Comparison of ENCODE assay signal across 8 mouse cellular contexts in genomic region chr17:34205021-34205745, GRCm38 (mm10). TPM values are rescaled to one million over a fixed set of nuclear protein-coding genes. Genes with fewer than 3 reads are reported as not detected.
DNase-seq lines count a peak whose midpoint lies in the region; ATAC-seq and TF ChIP-seq lines count a peak whose summit lies in the region.

No protein-coding gene starts in this region.

- no peak for TF ChIP-seq POLR2A in spleen, adult 2 months (IDR thresholded peaks at IDR 0.05; ENCODE audit: low read depth, low read length)
- TF ChIP-seq POLR2A in cortical plate, adult 2 months (IDR thresholded peaks at IDR 0.05; ENCODE audit: extremely low read depth, insufficient read depth, low read length): no peak

- no peak for TF ChIP-seq CTCF in spleen, adult 2 months (IDR thresholded peaks at IDR 0.05; ENCODE audit: extremely low read depth, insufficient read depth, insufficient read length, insufficient replicate concordance)
- no peak for TF ChIP-seq CTCF in cortical plate, adult 2 months (IDR thresholded peaks at IDR 0.05; ENCODE audit: extremely low read depth, insufficient read depth, low read length)

- H3K4me1 ChIP-seq in spleen, adult 2 months (ENCODE audit: control insufficient read depth, insufficient read depth, insufficient read length): peaks cover 29% of the 10 kb centered on the region
- H3K4me1 ChIP-seq in cortical plate, adult 2 months (ENCODE audit: control insufficient read depth, insufficient read depth, low read length): no peaks in the 10 kb centered on the region
- H3K4me1 ChIP-seq in heart, embryonic 10.5 days: peaks cover 13% of the 10 kb centered on the region
- H3K4me1 ChIP-seq in limb, embryonic 11.5 days (ENCODE audit: control insufficient read depth, insufficient read depth, low read length): no peaks in the 10 kb centered on the region
- no peaks in the 10 kb centered on the region; the same call in 1 of the 2 replicates for H3K4me1 ChIP-seq in midbrain, embryonic 14.5 days (ENCODE audit: control insufficient read depth, insufficient read depth, low read length)

- peak overlapping the region; percentile 75 for H3K4me3 ChIP-seq in spleen, adult 2 months (ENCODE audit: extremely low read depth, insufficient read depth, insufficient read length)
- H3K4me3 ChIP-seq in cortical plate, adult 2 months (ENCODE audit: insufficient read depth, low read length): peak overlapping the region; percentile 89
- peak overlapping the region; percentile 85 for H3K4me3 ChIP-seq in heart, embryonic 10.5 days
- H3K4me3 ChIP-seq in limb, embryonic 11.5 days (ENCODE audit: low read depth, low read length): peak overlapping the region; percentile 57
- peak overlapping the region; percentile 50 for H3K4me3 ChIP-seq in midbrain, embryonic 14.5 days (replicated peaks; ENCODE audit: low read depth, low read length)

- H3K36me3 ChIP-seq in spleen, adult 2 months (ENCODE audit: control insufficient read depth, insufficient read depth, low read length): peaks cover 19% of the 10 kb centered on the region
- no peaks in the 10 kb centered on the region for H3K36me3 ChIP-seq in heart, embryonic 10.5 days
- H3K36me3 ChIP-seq in limb, embryonic 11.5 days (ENCODE audit: control insufficient read depth, insufficient read depth, low read length): no peaks in the 10 kb centered on the region
- no peaks in the 10 kb centered on the region for H3K36me3 ChIP-seq in midbrain, embryonic 14.5 days (ENCODE audit: control insufficient read depth, insufficient read depth, low read length)

- no peaks in the 10 kb centered on the region for H3K27me3 ChIP-seq in spleen, adult 2 months (ENCODE audit: control insufficient read depth, insufficient read depth, low read length)
- peaks cover 86% of the 10 kb centered on the region for H3K27me3 ChIP-seq in heart, embryonic 10.5 days (ENCODE audit: insufficient read depth, poor library complexity, severe bottlenecking)
- H3K27me3 ChIP-seq in limb, embryonic 11.5 days (ENCODE audit: control insufficient read depth, insufficient read depth, low read length): peaks cover 31% of the 10 kb centered on the region
- peaks cover 20% of the 10 kb centered on the region for H3K27me3 ChIP-seq in midbrain, embryonic 14.5 days (ENCODE audit: control insufficient read depth, insufficient read depth, low read length)

- no peaks in the 10 kb centered on the region for H3K9me3 ChIP-seq in heart, embryonic 10.5 days
- no peaks in the 10 kb centered on the region for H3K9me3 ChIP-seq in limb, embryonic 11.5 days (ENCODE audit: control insufficient read depth, low read length)
- H3K9me3 ChIP-seq in midbrain, embryonic 14.5 days (ENCODE audit: control insufficient read depth, low read length): no peaks in the 10 kb centered on the region

- WGBS in spleen, adult 2 months: 6% methylated on average over 18 of the region's 18 CpGs
- WGBS in heart, embryonic 10.5 days: 9% methylated on average over 18 of the region's 18 CpGs
- WGBS in limb, embryonic 11.5 days: 12% methylated on average over 18 of the region's 18 CpGs
- 18% methylated on average over 18 of the region's 18 CpGs for WGBS in midbrain, embryonic 14.5 days

- peak overlapping the region; percentile 89 for H3K27ac ChIP-seq in spleen, adult 2 months (ENCODE audit: insufficient read depth, low read length)
- no peak overlapping the region for H3K27ac ChIP-seq in cortical plate, adult 2 months (ENCODE audit: insufficient read depth, low read length)
- H3K27ac ChIP-seq in heart, embryonic 10.5 days: peak overlapping the region; percentile 69; the same call in 1 of the 2 replicates
- no peak overlapping the region for H3K27ac ChIP-seq in limb, embryonic 11.5 days (replicated peaks; ENCODE audit: low read depth, low read length)
- no peak overlapping the region for H3K27ac ChIP-seq in midbrain, embryonic 14.5 days (replicated peaks; ENCODE audit: low read depth, low read length)

- ATAC-seq in limb, embryonic 11.5 days (ENCODE audit: insufficient number of reproducible peaks, low FRiP score, low TSS enrichment, low read depth): no peak
- ATAC-seq in midbrain, embryonic 14.5 days (ENCODE audit: low FRiP score, low TSS enrichment): no peak

- DNase-seq in spleen, adult 2 months (ENCODE audit: low read depth in 1 of 2, low spot score in 2 of 2): peak in 1 of 2 experiments; percentile 28
- DNase-seq in spleen, postnatal 14 days (ENCODE audit: low spot score in 2 of 2): no peak
- DNase-seq in heart, embryonic 10.5 days (ENCODE audit: low spot score): no peak
- no peak for DNase-seq in limb, embryonic 11.5 days (ENCODE audit: low spot score)
- DNase-seq in midbrain, embryonic 14.5 days: no peak
- DNase-seq in right cerebral cortex, postnatal 14 days: no peak
- no peak for DNase-seq in layer of hippocampus, adult 8-10 months (ENCODE audit: low spot score in 2 of 2)

- peak overlapping the region; percentile 56; the same call in 1 of the 2 replicates for H3K9ac ChIP-seq in limb, embryonic 11.5 days (ENCODE audit: low read length)
- peak overlapping the region; percentile 55; the same call in 1 of the 2 replicates for H3K9ac ChIP-seq in midbrain, embryonic 14.5 days (replicated peaks; ENCODE audit: low read length)

- H3K4me2 ChIP-seq in limb, embryonic 11.5 days (ENCODE audit: low read depth, severe bottlenecking): peak overlapping the region; percentile 61
- peak overlapping the region; percentile 81 for H3K4me2 ChIP-seq in midbrain, embryonic 14.5 days (ENCODE audit: low read length)

RNA-seq across cellular contexts. Expression of gene Tap2, which starts 1.9 kb away (rescaled TPM):
- polyA plus RNA-seq in spleen, adult 2 months (2012; rRNA removed): 83.0 and 111 TPM in 2 replicates
- polyA plus RNA-seq in cortical plate, adult 2 months (2012; rRNA removed): 7.9 and 8.3 TPM in 2 replicates
- polyA plus RNA-seq in heart, embryonic 10.5 days (2016; fragmentation: Nextera tagmentation; extraction: Ambion mirVana): 0.48 and 0.51 TPM in 2 replicates
- 0.55 and 1.1 TPM in 2 replicates for polyA plus RNA-seq in limb, embryonic 11.5 days (2014; fragmentation: Nextera tagmentation; extraction: Ambion mirVana)
- polyA plus RNA-seq in midbrain, embryonic 14.5 days (2014; fragmentation: Nextera tagmentation; extraction: Ambion mirVana): 0.77 and 1.6 TPM in 2 replicates
- 10 to 100 TPM; 12.3 to 18.1 (median 15.9) TPM for total RNA-seq in layer of hippocampus, adult 8-10 months (2022)

RNA-seq across cellular contexts. Expression of gene Psmb8, which starts 7.7 kb away (rescaled TPM):
- 260 and 307 TPM in 2 replicates for polyA plus RNA-seq in spleen, adult 2 months (2012; rRNA removed)
- polyA plus RNA-seq in cortical plate, adult 2 months (2012; rRNA removed): 8.7 and 10.1 TPM in 2 replicates
- polyA plus RNA-seq in heart, embryonic 10.5 days (2016; fragmentation: Nextera tagmentation; extraction: Ambion mirVana): 0.86 and 0.87 TPM in 2 replicates
- polyA plus RNA-seq in limb, embryonic 11.5 days (2014; fragmentation: Nextera tagmentation; extraction: Ambion mirVana): 1.7 and 1.9 TPM in 2 replicates
- 1.1 and 5.1 TPM in 2 replicates for polyA plus RNA-seq in midbrain, embryonic 14.5 days (2014; fragmentation: Nextera tagmentation; extraction: Ambion mirVana)
- total RNA-seq in layer of hippocampus, adult 8-10 months (2022): 10 to 100 TPM in 2 of 4 experiments, 1 to 10 TPM in 2; 3.8 to 18.8 (median 10.0) TPM

RNA-seq across cellular contexts. Expression of gene Psmb9, which starts 17.6 kb away (rescaled TPM):
- polyA plus RNA-seq in spleen, adult 2 months (2012; rRNA removed): 159 and 225 TPM in 2 replicates
- polyA plus RNA-seq in cortical plate, adult 2 months (2012; rRNA removed): 3.0 and 3.8 TPM in 2 replicates
- polyA plus RNA-seq in heart, embryonic 10.5 days (2016; fragmentation: Nextera tagmentation; extraction: Ambion mirVana): 0.41 and 0.60 TPM in 2 replicates
- 0.45 and 2.2 TPM in 2 replicates for polyA plus RNA-seq in limb, embryonic 11.5 days (2014; fragmentation: Nextera tagmentation; extraction: Ambion mirVana)
- polyA plus RNA-seq in midbrain, embryonic 14.5 days (2014; fragmentation: Nextera tagmentation; extraction: Ambion mirVana): 1.0 and 2.2 TPM in 2 replicates
- 1 to 10 TPM; 3.9 to 9.0 (median 5.8) TPM for total RNA-seq in layer of hippocampus, adult 8-10 months (2022)

RNA-seq across cellular contexts. Expression of gene Tap1, which starts 17.8 kb away (rescaled TPM):
- 144 and 178 TPM in 2 replicates for polyA plus RNA-seq in spleen, adult 2 months (2012; rRNA removed)
- polyA plus RNA-seq in cortical plate, adult 2 months (2012; rRNA removed): 2.7 and 3.4 TPM in 2 replicates
- polyA plus RNA-seq in heart, embryonic 10.5 days (2016; fragmentation: Nextera tagmentation; extraction: Ambion mirVana): 0.84 and 1.2 TPM in 2 replicates
- polyA plus RNA-seq in limb, embryonic 11.5 days (2014; fragmentation: Nextera tagmentation; extraction: Ambion mirVana): 2.4 and 3.1 TPM in 2 replicates
- 1.1 and 2.9 TPM in 2 replicates for polyA plus RNA-seq in midbrain, embryonic 14.5 days (2014; fragmentation: Nextera tagmentation; extraction: Ambion mirVana)
- total RNA-seq in layer of hippocampus, adult 8-10 months (2022): 10 to 100 TPM in 1 of 4 experiments, 1 to 10 TPM in 3; 2.5 to 10.6 (median 5.8) TPM

RNA-seq across cellular contexts. Expression of gene H2-Ob, which starts 33.5 kb away (rescaled TPM):
- 318 and 334 TPM in 2 replicates for polyA plus RNA-seq in spleen, adult 2 months (2012; rRNA removed)
- 1.0 and 1.5 TPM in 2 replicates for polyA plus RNA-seq in cortical plate, adult 2 months (2012; rRNA removed)
- not detected in 2 replicates for polyA plus RNA-seq in heart, embryonic 10.5 days (2016; fragmentation: Nextera tagmentation; extraction: Ambion mirVana)
- not detected in 2 replicates for polyA plus RNA-seq in limb, embryonic 11.5 days (2014; fragmentation: Nextera tagmentation; extraction: Ambion mirVana)
- polyA plus RNA-seq in midbrain, embryonic 14.5 days (2014; fragmentation: Nextera tagmentation; extraction: Ambion mirVana): not detected in 2 replicates
- total RNA-seq in layer of hippocampus, adult 8-10 months (2022): 1 to 10 TPM in 2 of 4 experiments, under 1 TPM in 1, not detected in 1; 0.69 to 3.3 (median 1.8) TPM

Comparison
In these comparisons a context has a peak if more than half of its experiments do, and no peak if none do; other contexts are left out.
1. H3K27ac ChIP-seq: peak in spleen, adult 2 months (single experiment) and heart, embryonic 10.5 days (single experiment); none in cortical plate, adult 2 months (single experiment), limb, embryonic 11.5 days (single experiment) and midbrain, embryonic 14.5 days (single experiment).
2. RNA of gene Psmb8, which starts 7.7 kb away (polyA plus RNA-seq): 260 to 307 TPM in spleen, adult 2 months; 8.7 to 10.1 TPM in cortical plate, adult 2 months, 1.1 to 5.1 TPM in midbrain, embryonic 14.5 days, 1.7 to 1.9 TPM in limb, embryonic 11.5 days and 0.86 to 0.87 TPM in heart, embryonic 10.5 days; every median in the first group is over 10 times any median in the second.
3. RNA of gene Psmb9, which starts 17.6 kb away (polyA plus RNA-seq): 159 to 225 TPM in spleen, adult 2 months; 3.0 to 3.8 TPM in cortical plate, adult 2 months, 1.0 to 2.2 TPM in midbrain, embryonic 14.5 days, 0.45 to 2.2 TPM in limb, embryonic 11.5 days and 0.41 to 0.60 TPM in heart, embryonic 10.5 days; every median in the first group is over 10 times any median in the second.
4. Peak in every context shown above with its lines, with median percentiles within 50 percentile points of each other: H3K4me3 ChIP-seq.